Mouse (Mus musculus): ENCODE results near the gene Flnb. TPM values are rescaled to one million over a fixed set of nuclear protein-coding genes. Genes with fewer than 3 reads are reported as not detected.

Flnb gene
- total and polyA plus RNA-seq, 3 experiments = 29.5 to 74.0 (median 61.6) TPM

- Histone ChIP-seq H3K4me2 (ENCODE audit: insufficient read depth, low read depth, poor library complexity, severe bottlenecking) (no peak overlapping the region), H3K9me3 (replicated peaks; ENCODE audit: low read length) (no peaks in the 10 kb centered on the region), H3K27me3 (replicated peaks) (no peaks in the 10 kb centered on the region), H3K27ac (ENCODE audit: insufficient read depth, low read depth) (no peak overlapping the region), H3K36me3 (replicated peaks in 1 of 2; ENCODE audit: control insufficient read depth in 1 of 2, insufficient read depth in 1 of 2, low read length in 1 of 2) (no peaks in the 10 kb centered on the region), H3K4me1 (ENCODE audit: control insufficient read depth in 1 of 2, insufficient read depth in 2 of 2) (peaks cover 0 to 18% of the 10 kb centered on the region in 2 experiments; a peak in 2 of 4 replicates), H3K4me3 (replicated peaks in 1 of 3; ENCODE audit: low read depth in 2 of 3, low read length in 2 of 3, poor library complexity in 1 of 3) (no peak overlapping the region), H3K9ac (ENCODE audit: insufficient read depth, low read depth) (no peak overlapping the region), H3K79me2 (replicated peaks; ENCODE audit: control insufficient read depth, extremely low read depth, insufficient read depth, poor library complexity, severe bottlenecking) (no peaks in the 10 kb centered on the region)
- no peak for DNase-seq (ENCODE audit: extremely low read depth)
- TF ChIP-seq SIN3A (IDR thresholded peaks at IDR 0.05; ENCODE audit: low read length) (no peak), ZMIZ1 (IDR thresholded peaks at IDR 0.05; ENCODE audit: low read depth, low read length) (no peak), MXI1 (IDR thresholded peaks at IDR 0.05; ENCODE audit: low read depth, low read length) (no peak), CHD2 (IDR thresholded peaks at IDR 0.05; ENCODE audit: low read length) (no peak), ZC3H11A (IDR thresholded peaks at IDR 0.05; ENCODE audit: low read depth, low read length) (no peak), MAZ (IDR thresholded peaks at IDR 0.05; ENCODE audit: low read depth, low read length) (no peak), ZNF384 (IDR thresholded peaks at IDR 0.05; ENCODE audit: low read depth, low read length) (no peak)
- dilution Hi-C loops (cut with MboI; ENCODE audit: extremely low pct_ligation_motif_present, extremely low pct_unique_long_range_greater_than_20kb, low sequenced_read_pairs) (no loop called here), in situ Hi-C loops (cut with MboI; ENCODE audit: low pct_ligation_motif_present, low pct_unique_long_range_greater_than_20kb, low sequenced_read_pairs) (loop anchor here (25.0 kb wide), 1 partner anchor 503 kb away; the partner anchor contains the start of gene Fam107a)
Measured at GRCm38 (mm10) chr14:7809043-7809955, 8.5 kb upstream of the Flnb start.

DNA sequence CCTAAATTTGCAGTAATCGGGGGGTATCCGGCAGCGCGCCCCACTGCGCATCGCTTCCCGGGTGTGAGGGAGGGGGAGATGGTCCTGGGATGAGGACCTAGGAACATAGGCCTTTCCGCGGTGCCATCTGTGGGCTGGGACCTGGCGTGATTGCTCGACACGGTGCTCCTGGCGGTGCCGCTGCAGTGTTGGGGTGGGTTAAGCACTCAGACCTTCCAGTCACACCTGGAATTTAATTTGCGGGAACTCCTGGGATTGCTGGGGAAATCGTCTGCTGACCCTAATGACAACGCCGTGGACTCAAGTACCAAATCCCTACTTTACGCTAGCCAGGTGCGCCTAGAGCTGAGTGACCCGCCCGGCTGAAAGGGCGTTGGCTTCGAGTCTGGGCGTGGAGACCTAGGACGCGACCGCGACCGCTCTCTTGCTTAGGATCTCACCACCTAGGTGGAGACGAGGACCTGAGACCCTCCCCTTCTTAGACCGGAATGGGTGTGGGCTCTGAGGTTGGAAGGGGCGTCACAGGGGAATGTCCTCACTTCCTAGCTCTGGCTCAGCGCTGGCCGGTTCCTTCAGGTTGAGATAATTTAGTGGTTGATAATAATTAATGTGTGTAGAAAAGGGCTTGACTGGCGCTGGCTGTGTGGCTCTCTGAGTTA is 835 bp downstream of the Flnb start:
- no peaks in the 10 kb centered on the region for H3K27me3 ChIP-seq (replicated peaks)
- in situ Hi-C loops (cut with MboI; ENCODE audit: low pct_ligation_motif_present, low pct_unique_long_range_greater_than_20kb, low sequenced_read_pairs) (loop anchor here (5.0 to 25.0 kb wide), 6 partner anchors 69 to 494 kb away; partner anchors contain the start of genes Dnase1l3, Fam107a and Pdhb), dilution Hi-C loops (cut with MboI; ENCODE audit: extremely low pct_ligation_motif_present, extremely low pct_unique_long_range_greater_than_20kb, low sequenced_read_pairs) (no loop called here)
- H3K79me2 ChIP-seq (replicated peaks; ENCODE audit: control insufficient read depth, extremely low read depth, insufficient read depth, poor library complexity, severe bottlenecking) = peaks cover 42% of the 10 kb centered on the region
- TF ChIP-seq ELF1 (IDR thresholded peaks at IDR 0.05; ENCODE audit: low read depth, low read length) (peak; percentile 10; the same call in 1 of the 2 replicates), NRF1 (IDR thresholded peaks at IDR 0.05; ENCODE audit: low read depth, low read length) (0 out of 2 replicates have a peak, but pooled peaks have one; percentile 6), MXI1 (IDR thresholded peaks at IDR 0.05; ENCODE audit: low read depth, low read length) (peak; percentile 44; the same call in 1 of the 2 replicates), NELFE (IDR thresholded peaks at IDR 0.05; ENCODE audit: low read depth, low read length) (no peak)
- H3K9me3 ChIP-seq (replicated peaks; ENCODE audit: low read length) = no peaks in the 10 kb centered on the region
- peaks cover 0 to 38% of the 10 kb centered on the region in 2 experiments for H3K36me3 ChIP-seq (replicated peaks in 1 of 2; ENCODE audit: control insufficient read depth in 1 of 2, insufficient read depth in 1 of 2, low read length in 1 of 2)
- peak overlapping the region; percentile 48; the same call in 1 of the 2 replicates for H3K27ac ChIP-seq (ENCODE audit: insufficient read depth, low read depth)
- DNase-seq (ENCODE audit: extremely low read depth) = peak; percentile 42
- H3K4me1 ChIP-seq (ENCODE audit: control insufficient read depth in 1 of 2, insufficient read depth in 2 of 2) = peaks cover 9 to 43% of the 10 kb centered on the region in 2 experiments; a peak in 2 of 4 replicates
- H3K9ac ChIP-seq (ENCODE audit: insufficient read depth, low read depth) = peak overlapping the region; percentile 78
- peak overlapping the region; percentile 80 to 97 (median 92) for H3K4me3 ChIP-seq (replicated peaks in 1 of 3; ENCODE audit: low read depth in 2 of 3, low read length in 2 of 3, poor library complexity in 1 of 3)
- H3K4me2 ChIP-seq (ENCODE audit: insufficient read depth, low read depth, poor library complexity, severe bottlenecking) = peak overlapping the region; percentile 67
